Mouse (Mus musculus): ENCODE measurements around the gene Phlda3.

The Phlda3 gene

GRCm38 (mm10) chr1:135765645-135766591 is at the start of gene Phlda3:
Gene Phlda3, plus strand, starts transcription at chr1:135766119.
- DNase-seq (ENCODE audit: low spot score) = peak; percentile 69

- no peak for DNase-seq (ENCODE audit: low spot score)
These were observed 46.4 kb upstream of the Phlda3 start for GRCm38 (mm10) chr1:135719486-135719885.

GRCm38 (mm10) chr1:135719983-135720382 is 45.9 kb upstream of the Phlda3 start, which contains the start of gene Csrp1:
Gene Csrp1, plus strand, starts transcription at chr1:135720061.
- DNase-seq (ENCODE audit: low spot score) = no peak

- DNase-seq (ENCODE audit: low spot score) = no peak
These were observed 42.9 kb upstream of the Phlda3 start for GRCm38 (mm10) chr1:135723016-135723415.

DNA sequence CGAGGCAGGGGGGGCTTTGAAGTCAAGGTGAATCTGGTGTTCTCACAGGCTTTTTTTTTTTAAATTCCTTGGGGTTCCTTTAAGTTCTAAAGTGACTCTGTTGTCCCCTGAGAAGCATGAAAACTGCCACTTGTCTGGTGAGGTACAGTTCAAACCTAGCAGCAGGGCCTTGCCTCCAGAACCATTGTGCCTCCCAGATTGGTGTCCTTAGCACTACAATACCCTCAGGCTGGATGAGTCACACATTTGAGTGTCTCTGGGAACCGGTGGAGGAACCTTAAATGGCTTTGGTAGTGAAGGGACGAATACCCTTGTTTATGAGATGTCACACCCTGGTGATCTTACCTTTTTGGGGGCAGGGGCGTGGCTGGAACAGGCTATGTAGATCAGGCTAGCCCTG is 41.8 kb upstream of the Phlda3 start:
- no peak for DNase-seq (ENCODE audit: low spot score)

- no peak for DNase-seq (ENCODE audit: low spot score)
These were observed 40.6 kb upstream of the Phlda3 start for GRCm38 (mm10) chr1:135725324-135725723.

GRCm38 (mm10) chr1:135725936-135726335 is 40.0 kb upstream of the Phlda3 start:
- DNase-seq (ENCODE audit: low spot score) = no peak

- peak; percentile 77 for DNase-seq (ENCODE audit: low spot score)
These were observed 37.1 kb upstream of the Phlda3 start for GRCm38 (mm10) chr1:135728631-135729366.

- no peak for DNase-seq (ENCODE audit: low spot score)
These were observed 36.6 kb upstream of the Phlda3 start for GRCm38 (mm10) chr1:135729367-135729713.

GRCm38 (mm10) chr1:135729821-135730220 is 36.1 kb upstream of the Phlda3 start:
- no peak for DNase-seq (ENCODE audit: low spot score)

DNA sequence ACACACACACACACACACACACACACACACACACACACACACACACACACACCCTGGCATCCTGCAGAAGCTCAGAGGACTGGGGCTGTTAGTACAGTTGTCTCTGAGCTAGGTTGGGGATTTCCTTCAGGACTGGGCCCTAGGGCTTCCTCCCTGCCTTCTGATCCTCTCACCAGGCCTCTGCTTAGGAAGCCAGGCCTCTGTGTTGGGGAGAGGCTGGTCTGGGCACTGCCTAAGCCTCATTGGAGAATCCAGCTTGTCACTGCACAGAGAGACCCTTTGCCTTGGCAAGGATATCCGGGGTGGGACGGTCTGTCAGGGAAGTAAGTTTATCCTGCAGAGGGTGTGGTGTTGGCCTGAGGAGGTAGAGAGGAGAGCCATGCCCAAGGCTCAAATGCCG is 35.6 kb upstream of the Phlda3 start:
- DNase-seq (ENCODE audit: low spot score) = no peak

- DNase-seq (ENCODE audit: low spot score) = no peak
These were observed 34.5 kb upstream of the Phlda3 start for GRCm38 (mm10) chr1:135731393-135731792.

GRCm38 (mm10) chr1:135731897-135732684 is 33.8 kb upstream of the Phlda3 start:
- no peak for DNase-seq (ENCODE audit: low spot score)

GRCm38 (mm10) chr1:135734225-135734937 is 31.5 kb upstream of the Phlda3 start:
- DNase-seq (ENCODE audit: low spot score) = no peak

DNA sequence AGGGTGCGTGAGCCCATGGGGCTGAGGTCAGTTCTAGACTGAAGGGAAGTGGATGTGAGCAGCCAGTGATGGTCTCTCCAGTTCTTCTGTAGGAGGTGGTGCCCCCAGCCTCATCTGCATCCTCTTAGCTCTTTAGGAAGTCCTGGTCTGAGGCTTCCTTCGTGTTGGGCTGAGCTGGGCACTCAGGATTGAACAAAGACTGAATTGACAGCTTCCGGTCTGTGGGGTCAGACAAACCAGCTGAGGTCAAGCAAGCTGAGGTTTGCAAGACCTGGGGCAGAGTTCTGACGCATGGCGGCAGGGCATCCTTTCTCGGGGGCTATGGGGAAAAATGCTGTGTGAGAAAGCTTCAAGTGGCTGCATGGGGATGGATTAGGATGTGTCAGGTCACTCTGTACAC is 30.5 kb upstream of the Phlda3 start:
- no peak for DNase-seq (ENCODE audit: low spot score)

- no peak for DNase-seq (ENCODE audit: low spot score)
These were observed 20.9 kb upstream of the Phlda3 start for GRCm38 (mm10) chr1:135744987-135745386.

- no peak for DNase-seq (ENCODE audit: low spot score)
These were observed 19.7 kb upstream of the Phlda3 start for GRCm38 (mm10) chr1:135746248-135746647.

DNA sequence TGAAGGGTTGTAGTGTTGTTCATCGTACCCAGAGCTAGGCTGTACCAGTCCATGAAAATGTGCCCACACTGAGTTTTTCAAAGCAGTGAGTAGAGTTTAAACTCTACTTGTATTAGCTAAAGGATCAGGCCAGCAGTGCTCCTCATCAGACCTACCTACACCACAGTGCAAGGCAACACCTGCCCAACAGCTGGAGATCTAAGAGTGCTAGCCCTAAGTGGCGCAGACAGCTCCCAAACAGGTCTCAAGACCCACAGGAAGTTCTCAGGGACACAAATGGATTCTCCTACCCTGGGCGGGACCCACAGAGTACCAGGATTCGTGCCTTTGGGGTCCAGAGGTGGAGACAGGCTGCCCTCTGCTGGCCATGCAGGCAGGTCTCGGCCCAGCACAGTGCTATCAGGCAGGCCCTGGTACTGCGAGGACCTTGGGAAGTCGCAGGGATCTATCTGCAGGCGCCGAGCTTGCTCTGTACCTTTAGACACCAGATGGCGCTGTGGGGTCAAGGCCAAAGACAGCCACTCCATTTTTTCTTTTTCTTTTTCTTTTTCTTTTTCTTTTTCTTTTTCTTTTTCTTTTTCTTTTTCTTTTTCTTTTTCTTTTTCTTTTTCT is 13.1 kb upstream of the Phlda3 start:
- peak; percentile 76 for DNase-seq (ENCODE audit: low spot score)

GRCm38 (mm10) chr1:135755287-135755686 is 10.6 kb upstream of the Phlda3 start:
- no peak for DNase-seq (ENCODE audit: low spot score)

- DNase-seq (ENCODE audit: low spot score) = no peak
These were observed 10.0 kb upstream of the Phlda3 start for GRCm38 (mm10) chr1:135755913-135756312.

DNA sequence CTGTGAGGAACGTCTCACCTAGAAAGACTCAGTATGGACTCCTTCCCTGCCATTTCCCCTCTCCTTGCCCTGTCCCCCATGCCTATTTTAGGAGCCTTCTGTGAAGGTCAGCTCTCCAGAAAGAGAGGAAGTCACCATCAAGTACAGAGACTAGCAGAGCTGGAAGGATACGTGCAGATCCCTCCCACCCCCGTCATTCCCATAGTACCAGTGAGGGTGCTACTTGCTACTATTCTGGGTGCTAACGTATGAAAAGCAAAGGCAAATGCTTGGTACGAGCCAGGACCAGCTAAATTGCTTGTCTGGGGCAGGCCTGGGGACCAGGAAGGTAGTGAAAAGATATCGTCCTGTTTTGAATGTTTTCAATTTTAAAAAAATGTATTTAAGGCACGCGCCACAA is 8.6 kb upstream of the Phlda3 start:
- no peak for DNase-seq (ENCODE audit: low spot score)

Data from ovary, postnatal 10 days (tissue).